Mouse (Mus musculus) forebrain, embryonic 12.5 days (tissue): ENCODE measurements around the gene Padi4. TPM values are rescaled to one million over a fixed set of nuclear protein-coding genes. Genes with fewer than 3 reads are reported as not detected.

Experiments
- ATAC-seq: fragments of 200-750 bp; cut with Nextera tagmentation; 2 replicates; pipeline ENCODE4 v1.8.0; 2017; ENCODE audit warnings: moderate TSS enrichment; ENCODE audit not compliant: low FRiP score
- H3K27ac ChIP-seq: fragments of 300-500 bp; sonication (generic); 2 replicates; pipeline ENCODE4 v1.5.1; 2016; ENCODE audit warnings: mild to moderate bottlenecking
- H3K27me3 ChIP-seq: fragments of 300-500 bp; sonication (generic); 2 replicates; pipeline ENCODE4 v1.6.1; 2016; ENCODE audit warnings: mild to moderate bottlenecking
- H3K36me3 ChIP-seq: fragments of 300-500 bp; sonication (generic); replicated peaks from 2 replicates; pipeline ENCODE4 v1.6.1; 2016; ENCODE audit warnings: mild to moderate bottlenecking
- H3K4me1 ChIP-seq: fragments of 300-500 bp; sonication (generic); 2 replicates; pipeline ENCODE4 v1.6.1; 2016
- H3K4me2 ChIP-seq: fragments of 300-500 bp; sonication (generic); 2 replicates; pipeline ENCODE4 v1.6.1; 2016; ENCODE audit warnings: mild to moderate bottlenecking, moderate library complexity
- H3K4me3 ChIP-seq: fragments of 300-500 bp; sonication (generic); replicated peaks from 2 replicates; pipeline ENCODE4 v1.5.1; 2016; ENCODE audit warnings: mild to moderate bottlenecking
- H3K9ac ChIP-seq: fragments of 300-500 bp; sonication (generic); 2 replicates; pipeline ENCODE4 v1.6.1; 2016; ENCODE audit warnings: mild to moderate bottlenecking
- H3K9me3 ChIP-seq: fragments of 300-500 bp; sonication (generic); 2 replicates; pipeline ENCODE4 v1.6.1; 2016
- WGBS: fragments of 180-500 bp; shearing (Covaris S2); methylation state at CpG from one replicate; pipeline ENCODE4 v1.1.7; 2016; 5-methylcytosine and 5-hydroxymethylcytosine counted together
- polyA plus RNA-seq: library from polyadenylated mRNA; unstranded; fragments of >200 nt; fragmentation: Nextera tagmentation; extraction: Ambion mirVana; gene quantifications from 2 replicates; pipeline ENCODE4 v1.2.1, GENCODE M21; 2016

Padi4 gene
- polyA plus RNA-seq, 1 experiment from 2014 or later = 1.8 TPM

- H3K9me3 ChIP-seq = no peaks in the 10 kb centered on the region
- ATAC-seq = no peak
- no peak overlapping the region for H3K27ac ChIP-seq
- no peaks in the 10 kb centered on the region for H3K36me3 ChIP-seq
- WGBS = 85% methylated on average over 8 of the region's 8 CpGs
- H3K27me3 ChIP-seq = peaks cover 20% of the 10 kb centered on the region
- H3K4me2 ChIP-seq = no peak overlapping the region
- peaks cover 16% of the 10 kb centered on the region for H3K4me1 ChIP-seq
- no peak overlapping the region for H3K9ac ChIP-seq
- H3K4me3 ChIP-seq = no peak overlapping the region
Observed at GRCm38 (mm10) chr4:140809118-140809517, 35.1 kb upstream of the Padi4 start.

GRCm38 (mm10) chr4:140804601-140805000 lies 30.6 kb upstream of the Padi4 start:
- no peak overlapping the region for H3K27ac ChIP-seq
- no peaks in the 10 kb centered on the region for H3K36me3 ChIP-seq
- WGBS = 89% methylated on average over 9 of the region's 9 CpGs
- peaks cover 12% of the 10 kb centered on the region; the same call in 1 of the 2 replicates for H3K27me3 ChIP-seq
- no peaks in the 10 kb centered on the region for H3K4me1 ChIP-seq
- no peaks in the 10 kb centered on the region for H3K9me3 ChIP-seq
- H3K9ac ChIP-seq = no peak overlapping the region
- H3K4me3 ChIP-seq = no peak overlapping the region
- H3K4me2 ChIP-seq = no peak overlapping the region
- no peak for ATAC-seq

- Histone ChIP-seq H3K27ac (no peak overlapping the region), H3K9me3 (no peaks in the 10 kb centered on the region), H3K36me3 (no peaks in the 10 kb centered on the region), H3K4me3 (no peak overlapping the region), H3K4me2 (no peak overlapping the region), H3K27me3 (peaks cover 13% of the 10 kb centered on the region; the same call in 1 of the 2 replicates), H3K9ac (no peak overlapping the region), H3K4me1 (no peaks in the 10 kb centered on the region)
- no peak for ATAC-seq
- WGBS = 82% methylated on average over 3 of the region's 3 CpGs
Observed at GRCm38 (mm10) chr4:140801364-140801763, 27.3 kb upstream of the Padi4 start.

GRCm38 (mm10) chr4:140796786-140797185 lies 22.8 kb upstream of the Padi4 start:
- H3K4me3 ChIP-seq = no peak overlapping the region
- no peak overlapping the region for H3K9ac ChIP-seq
- no peaks in the 10 kb centered on the region for H3K9me3 ChIP-seq
- H3K27me3 ChIP-seq = peaks cover 8% of the 10 kb centered on the region; the same call in 1 of the 2 replicates
- H3K4me2 ChIP-seq = no peak overlapping the region
- H3K4me1 ChIP-seq = no peaks in the 10 kb centered on the region
- 81% methylated on average over 3 of the region's 3 CpGs for WGBS
- no peak for ATAC-seq
- H3K36me3 ChIP-seq = no peaks in the 10 kb centered on the region
- no peak overlapping the region for H3K27ac ChIP-seq

- no peak for ATAC-seq
- H3K27ac ChIP-seq = no peak overlapping the region
- whole genome bisulfite sequencing = 81% methylated on average over 9 of the region's 9 CpGs
Observed at GRCm38 (mm10) chr4:140794678-140795077, 20.6 kb upstream of the Padi4 start.

GRCm38 (mm10) chr4:140793795-140794194 lies 19.8 kb upstream of the Padi4 start:
- H3K4me3 ChIP-seq = no peak overlapping the region

More at GRCm38 (mm10) chr4:140794678-140795077, 20.6 kb upstream of the Padi4 start:
- no peaks in the 10 kb centered on the region for H3K36me3 ChIP-seq
- no peaks in the 10 kb centered on the region for H3K4me1 ChIP-seq
- H3K27me3 ChIP-seq = peaks cover 8% of the 10 kb centered on the region; the same call in 1 of the 2 replicates
- no peak overlapping the region for H3K9ac ChIP-seq
- H3K4me2 ChIP-seq = no peak overlapping the region
- H3K9me3 ChIP-seq = no peaks in the 10 kb centered on the region
- no peak overlapping the region for H3K4me3 ChIP-seq

GRCm38 (mm10) chr4:140792584-140792983 lies 18.5 kb upstream of the Padi4 start:
- no peaks in the 10 kb centered on the region; the same call in 1 of the 2 replicates for H3K4me1 ChIP-seq
- H3K9ac ChIP-seq = no peak overlapping the region
- no peak overlapping the region for H3K27ac ChIP-seq
- H3K4me2 ChIP-seq = no peak overlapping the region
- WGBS = 88% methylated on average over 7 of the region's 7 CpGs
- no peak for ATAC-seq
- H3K27me3 ChIP-seq = no peaks in the 10 kb centered on the region
- H3K9me3 ChIP-seq = no peaks in the 10 kb centered on the region
- no peaks in the 10 kb centered on the region for H3K36me3 ChIP-seq
- no peak overlapping the region for H3K4me3 ChIP-seq

More at GRCm38 (mm10) chr4:140793795-140794194, 19.8 kb upstream of the Padi4 start:
- H3K9me3 ChIP-seq = no peaks in the 10 kb centered on the region
- 49% methylated on average over 9 of the region's 9 CpGs for WGBS
- H3K27ac ChIP-seq = no peak overlapping the region
- H3K9ac ChIP-seq = no peak overlapping the region
- no peaks in the 10 kb centered on the region for H3K36me3 ChIP-seq
- no peak for ATAC-seq
- H3K27me3 ChIP-seq = peaks cover 8% of the 10 kb centered on the region; the same call in 1 of the 2 replicates
- no peak overlapping the region for H3K4me2 ChIP-seq
- H3K4me1 ChIP-seq = no peaks in the 10 kb centered on the region; the same call in 1 of the 2 replicates

- ATAC-seq = no peak
- Histone ChIP-seq H3K36me3 (no peaks in the 10 kb centered on the region), H3K4me1 (no peaks in the 10 kb centered on the region; the same call in 1 of the 2 replicates), H3K9ac (no peak overlapping the region), H3K27ac (no peak overlapping the region), H3K27me3 (no peaks in the 10 kb centered on the region), H3K4me3 (no peak overlapping the region), H3K4me2 (no peak overlapping the region), H3K9me3 (peaks cover 3% of the 10 kb centered on the region; the same call in 1 of the 2 replicates)
- WGBS = 86% methylated on average over 16 of the region's 16 CpGs
Observed at GRCm38 (mm10) chr4:140791071-140791470, 17.0 kb upstream of the Padi4 start.

- Histone ChIP-seq H3K36me3 (no peaks in the 10 kb centered on the region), H3K4me2 (no peak overlapping the region), H3K9me3 (peaks cover 3% of the 10 kb centered on the region; the same call in 1 of the 2 replicates), H3K4me1 (no peaks in the 10 kb centered on the region; the same call in 1 of the 2 replicates), H3K27me3 (no peaks in the 10 kb centered on the region), H3K4me3 (no peak overlapping the region), H3K9ac (no peak overlapping the region), H3K27ac (no peak overlapping the region)
- ATAC-seq = no peak
- WGBS = 97% methylated on average over 4 of the region's 4 CpGs
Observed at GRCm38 (mm10) chr4:140789983-140790382, 15.9 kb upstream of the Padi4 start.

GRCm38 (mm10) chr4:140788983-140789382 lies 14.9 kb upstream of the Padi4 start:
- Histone ChIP-seq H3K27ac (no peak overlapping the region), H3K27me3 (no peaks in the 10 kb centered on the region), H3K4me3 (no peak overlapping the region), H3K9ac (no peak overlapping the region), H3K4me2 (no peak overlapping the region), H3K4me1 (no peaks in the 10 kb centered on the region; the same call in 1 of the 2 replicates), H3K9me3 (peaks cover 5% of the 10 kb centered on the region; the same call in 1 of the 2 replicates), H3K36me3 (no peaks in the 10 kb centered on the region)
- WGBS = 49% methylated on average over 6 of the region's 6 CpGs
- no peak for ATAC-seq

- Histone ChIP-seq H3K27ac (no peak overlapping the region), H3K9ac (no peak overlapping the region), H3K27me3 (no peaks in the 10 kb centered on the region), H3K36me3 (no peaks in the 10 kb centered on the region), H3K9me3 (peaks cover 5% of the 10 kb centered on the region; the same call in 1 of the 2 replicates), H3K4me2 (no peak overlapping the region), H3K4me1 (no peaks in the 10 kb centered on the region; the same call in 1 of the 2 replicates), H3K4me3 (no peak overlapping the region)
- no peak for ATAC-seq
- WGBS = 85% methylated on average over 6 of the region's 6 CpGs
Observed at GRCm38 (mm10) chr4:140788264-140788663, 14.2 kb upstream of the Padi4 start.

- Histone ChIP-seq H3K4me3 (no peak overlapping the region), H3K4me1 (no peaks in the 10 kb centered on the region; the same call in 1 of the 2 replicates), H3K9me3 (peaks cover 5% of the 10 kb centered on the region; the same call in 1 of the 2 replicates), H3K4me2 (no peak overlapping the region), H3K27me3 (no peaks in the 10 kb centered on the region), H3K9ac (no peak overlapping the region), H3K36me3 (no peaks in the 10 kb centered on the region), H3K27ac (no peak overlapping the region)
- no peak for ATAC-seq
- 74% methylated on average over 4 of the region's 4 CpGs for WGBS
Observed at GRCm38 (mm10) chr4:140787414-140787813, 13.4 kb upstream of the Padi4 start.

GRCm38 (mm10) chr4:140785217-140785616 lies 11.2 kb upstream of the Padi4 start:
- Histone ChIP-seq H3K27me3 (no peaks in the 10 kb centered on the region), H3K4me2 (no peak overlapping the region), H3K27ac (no peak overlapping the region), H3K9ac (no peak overlapping the region), H3K9me3 (peaks cover 8% of the 10 kb centered on the region; the same call in 1 of the 2 replicates), H3K36me3 (no peaks in the 10 kb centered on the region), H3K4me3 (no peak overlapping the region), H3K4me1 (no peaks in the 10 kb centered on the region; the same call in 1 of the 2 replicates)
- WGBS = 87% methylated on average over 5 of the region's 5 CpGs
- ATAC-seq = no peak
